Mouse (Mus musculus): ENCODE results near the gene Spock1.

Spock1 gene

GRCm38 (mm10) chr13:57858491-57858890 is 49.6 kb downstream of the Spock1 start:
- no peak for DNase-seq (ENCODE audit: low spot score)

- no peak for DNase-seq (ENCODE audit: low spot score)
These were observed 51.1 kb downstream of the Spock1 start for GRCm38 (mm10) chr13:57857016-57857415.

GRCm38 (mm10) chr13:57856311-57856853 is 51.8 kb downstream of the Spock1 start:
- DNase-seq (ENCODE audit: low spot score), result no peak

- no peak for DNase-seq (ENCODE audit: low spot score)
These were observed 52.4 kb downstream of the Spock1 start for GRCm38 (mm10) chr13:57855766-57856165.

- DNase-seq (ENCODE audit: low spot score), result no peak
These were observed 53.7 kb downstream of the Spock1 start for GRCm38 (mm10) chr13:57854416-57854815.

- no peak for DNase-seq (ENCODE audit: low spot score)
These were observed 54.5 kb downstream of the Spock1 start for GRCm38 (mm10) chr13:57853621-57854020.

GRCm38 (mm10) chr13:57853156-57853555 is 55.0 kb downstream of the Spock1 start:
- no peak for DNase-seq (ENCODE audit: low spot score)

GRCm38 (mm10) chr13:57848931-57849330 is 59.2 kb downstream of the Spock1 start:
- DNase-seq (ENCODE audit: low spot score), result no peak

GRCm38 (mm10) chr13:57847101-57847500 is 61.0 kb downstream of the Spock1 start:
- no peak for DNase-seq (ENCODE audit: low spot score)

- no peak for DNase-seq (ENCODE audit: low spot score)
These were observed 61.7 kb downstream of the Spock1 start for GRCm38 (mm10) chr13:57846468-57846867.

GRCm38 (mm10) chr13:57841141-57841848 is 66.8 kb downstream of the Spock1 start:
- DNase-seq (ENCODE audit: low spot score), result no peak

- DNase-seq (ENCODE audit: low spot score), result no peak
These were observed 70.3 kb downstream of the Spock1 start for GRCm38 (mm10) chr13:57837691-57838437.

- no peak for DNase-seq (ENCODE audit: low spot score)
These were observed 76.6 kb downstream of the Spock1 start for GRCm38 (mm10) chr13:57831374-57832163.

GRCm38 (mm10) chr13:57830896-57831295 is 77.2 kb downstream of the Spock1 start:
- DNase-seq (ENCODE audit: low spot score), result no peak

GRCm38 (mm10) chr13:57830091-57830490 is 78.0 kb downstream of the Spock1 start:
- no peak for DNase-seq (ENCODE audit: low spot score)

GRCm38 (mm10) chr13:57816276-57816675 is 91.9 kb downstream of the Spock1 start:
- no peak for DNase-seq (ENCODE audit: low spot score)

- DNase-seq (ENCODE audit: low spot score), result no peak
These were observed 95.5 kb downstream of the Spock1 start for GRCm38 (mm10) chr13:57812643-57813042.

GRCm38 (mm10) chr13:57811253-57811652 is 96.9 kb downstream of the Spock1 start:
- DNase-seq (ENCODE audit: low spot score), result no peak

GRCm38 (mm10) chr13:57810816-57811215 is 97.3 kb downstream of the Spock1 start:
- DNase-seq (ENCODE audit: low spot score), result no peak

- DNase-seq (ENCODE audit: low spot score), result no peak
These were observed 98.0 kb downstream of the Spock1 start for GRCm38 (mm10) chr13:57810083-57810482.

GRCm38 (mm10) chr13:57809603-57810002 is 98.5 kb downstream of the Spock1 start:
- no peak for DNase-seq (ENCODE audit: low spot score)

- no peak for DNase-seq (ENCODE audit: low spot score)
These were observed 101.3 kb downstream of the Spock1 start for GRCm38 (mm10) chr13:57806816-57807215.
